Mouse (Mus musculus) monocyte, adult 59 days (primary cell): ENCODE measurements around the gene Sergef. TPM values are rescaled to one million over a fixed set of nuclear protein-coding genes. Genes with fewer than 3 reads are reported as not detected.

Source experiments
- total RNA-seq, 2 experiments: library from RNA; stranded (reverse); gene quantifications; one replicate each; pipeline ENCODE4 v1.2.4; 2023

Gene Sergef
- total RNA-seq: 10 to 100 TPM; 13.5 to 16.1 TPM

GRCm38 (mm10) chr7:46639692-46640031 is at the start of gene Sergef:
TSS of gene Sergef (minus strand) at chr7:46639807.

GRCm38 (mm10) chr7:46672160-46672672 is 32.6 kb upstream of the Sergef start, which contains the start of gene Tph1:
TSS of gene Tph1 (minus strand) at chr7:46672537.

GRCm38 (mm10) chr7:46396231-46396927 is 243.2 kb downstream of the Sergef start, which contains the start of gene Kcnc1:
TSS of gene Kcnc1 (plus strand) at chr7:46396497.

Other genes starting within 250 kb of the Sergef start
- gene Kcnc1, start 243.3 kb downstream of the Sergef start, total RNA-seq: under 1 TPM; 0.12 to 0.18 TPM
- gene Tph1, start 32.7 kb upstream of the Sergef start, total RNA-seq: under 1 TPM in 1 of 2 experiments, not detected in 1; 0.24 TPM
- gene Saal1, start 70.9 kb upstream of the Sergef start, total RNA-seq: 1 to 10 TPM; 5.8 to 7.5 TPM
- gene Saa3, start 75.9 kb upstream of the Sergef start, total RNA-seq: 10 to 100 TPM in 1 of 2 experiments, 1 to 10 TPM in 1; 7.7 to 25.8 TPM
- not detected for gene Saa4, start 92.8 kb upstream of the Sergef start, total RNA-seq
- gene Saa1, start 103.2 kb upstream of the Sergef start, total RNA-seq: not detected
- not detected for gene Saa2, start 112.0 kb upstream of the Sergef start, total RNA-seq
- 10 to 100 TPM; 72.8 to 83.2 TPM for gene Hps5, start 156.3 kb upstream of the Sergef start, total RNA-seq
- gene Gtf2h1, start 156.3 kb upstream of the Sergef start, total RNA-seq: 10 to 100 TPM; 45.2 to 51.2 TPM
- 100 to 1,000 TPM; 165 to 177 TPM for gene Ldha, start 201.7 kb upstream of the Sergef start, total RNA-seq
- not detected for gene Ldhc, start 221.4 kb upstream of the Sergef start, total RNA-seq